Mouse (Mus musculus): ENCODE data around the gene Gm44973. TPM values are rescaled to one million over a fixed set of nuclear protein-coding genes. Genes with fewer than 3 reads are reported as not detected.

Gm44973 gene
- polyA plus RNA-seq, 1 experiment: 0.35 TPM

DNA sequence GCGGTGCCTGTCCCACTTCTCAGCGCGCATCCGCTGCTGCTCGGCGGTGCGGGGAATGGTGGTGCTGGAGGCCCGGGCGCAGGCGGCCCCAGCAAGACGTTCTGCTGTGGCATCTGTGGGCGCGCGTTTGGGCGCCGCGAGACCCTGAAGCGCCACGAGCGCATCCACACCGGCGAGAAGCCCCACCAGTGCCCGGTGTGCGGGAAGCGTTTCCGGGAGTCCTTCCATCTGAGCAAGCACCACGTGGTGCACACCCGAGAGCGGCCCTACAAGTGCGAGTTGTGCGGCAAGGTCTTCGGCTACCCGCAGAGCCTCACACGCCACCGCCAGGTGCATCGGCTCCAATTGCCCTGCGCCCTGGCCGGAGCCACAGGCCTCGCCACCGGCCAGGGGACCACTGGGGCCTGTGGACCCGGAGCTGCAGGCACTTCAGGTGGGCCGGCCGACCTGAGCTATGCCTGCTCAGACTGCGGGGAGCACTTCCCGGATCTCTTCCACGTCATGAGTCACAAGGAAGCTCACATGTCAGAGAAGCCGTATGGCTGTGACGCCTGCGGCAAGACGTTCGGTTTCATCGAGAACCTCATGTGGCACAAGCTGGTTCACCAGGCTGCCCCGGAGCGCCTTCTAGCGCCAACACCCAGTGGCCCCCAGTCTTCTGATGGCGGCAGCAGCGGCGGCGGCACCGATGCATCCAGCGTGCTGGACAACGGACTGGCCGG, 15.4 kb downstream of the Gm44973 start:
- TF ChIP-seq POLR2A (IDR thresholded peaks at IDR 0.05; ENCODE audit: low read depth, low read length): no peak
- no peak for TF ChIP-seq CTCF (IDR thresholded peaks at IDR 0.05; ENCODE audit: extremely low read depth, insufficient read length, insufficient replicate concordance, low read depth, low read length)
- no peak overlapping the region for H3K4me3 ChIP-seq (ENCODE audit: low read depth, low read length)
- H3K27me3 ChIP-seq (ENCODE audit: control insufficient read depth, insufficient read depth, low read length): no peaks in the 10 kb centered on the region
- H3K27ac ChIP-seq (ENCODE audit: insufficient read depth, low read depth, low read length): no peak overlapping the region
- H3K4me1 ChIP-seq (ENCODE audit: control insufficient read depth, insufficient read depth, insufficient read length, low read length): no peaks in the 10 kb centered on the region
- H3K36me3 ChIP-seq (ENCODE audit: control insufficient read depth, insufficient read depth, low read length): peaks cover 46% of the 10 kb centered on the region
- 94% methylated on average over 63 of the region's 63 CpGs for WGBS

- TF ChIP-seq CTCF (IDR thresholded peaks at IDR 0.05; ENCODE audit: extremely low read depth, insufficient read length, insufficient replicate concordance, low read depth, low read length): no peak
- no peak for TF ChIP-seq POLR2A (IDR thresholded peaks at IDR 0.05; ENCODE audit: low read depth, low read length)
- no peak overlapping the region for H3K4me3 ChIP-seq (ENCODE audit: low read depth, low read length)
- H3K27me3 ChIP-seq (ENCODE audit: control insufficient read depth, insufficient read depth, low read length): no peaks in the 10 kb centered on the region
- peaks cover 50% of the 10 kb centered on the region for H3K36me3 ChIP-seq (ENCODE audit: control insufficient read depth, insufficient read depth, low read length)
- no peaks in the 10 kb centered on the region for H3K4me1 ChIP-seq (ENCODE audit: control insufficient read depth, insufficient read depth, insufficient read length, low read length)
- WGBS: 95% methylated on average over 46 of the region's 46 CpGs
- no peak overlapping the region for H3K27ac ChIP-seq (ENCODE audit: insufficient read depth, low read depth, low read length)
Observed at GRCm38 (mm10) chr7:5031496-5031895, 16.2 kb downstream of the Gm44973 start.

- no peak within 1 kb of the TSS for H3K4me3 ChIP-seq (ENCODE audit: low read depth, low read length)
- peaks cover 2% of the 10 kb centered on the region; the same call in 1 of the 2 replicates for H3K4me1 ChIP-seq (ENCODE audit: control insufficient read depth, insufficient read depth, insufficient read length, low read length)
- H3K27ac ChIP-seq (ENCODE audit: insufficient read depth, low read depth, low read length): no peak within 1 kb of the TSS
- TF ChIP-seq POLR2A (IDR thresholded peaks at IDR 0.05; ENCODE audit: low read depth, low read length): no peak
- TF ChIP-seq CTCF (IDR thresholded peaks at IDR 0.05; ENCODE audit: extremely low read depth, insufficient read length, insufficient replicate concordance, low read depth, low read length): no peak
- 74% methylated on average over 3 of the region's 3 CpGs for WGBS
- H3K36me3 ChIP-seq (ENCODE audit: control insufficient read depth, insufficient read depth, low read length): peaks cover 49% of the 10 kb centered on the region
- no peaks in the 10 kb centered on the region for H3K27me3 ChIP-seq (ENCODE audit: control insufficient read depth, insufficient read depth, low read length)
Observed at GRCm38 (mm10) chr7:5033818-5034217, 18.5 kb downstream of the Gm44973 start, which contains the start of gene 4632433K11Rik. 4632433K11Rik (plus strand) TSS chr7:5034118.

DNA sequence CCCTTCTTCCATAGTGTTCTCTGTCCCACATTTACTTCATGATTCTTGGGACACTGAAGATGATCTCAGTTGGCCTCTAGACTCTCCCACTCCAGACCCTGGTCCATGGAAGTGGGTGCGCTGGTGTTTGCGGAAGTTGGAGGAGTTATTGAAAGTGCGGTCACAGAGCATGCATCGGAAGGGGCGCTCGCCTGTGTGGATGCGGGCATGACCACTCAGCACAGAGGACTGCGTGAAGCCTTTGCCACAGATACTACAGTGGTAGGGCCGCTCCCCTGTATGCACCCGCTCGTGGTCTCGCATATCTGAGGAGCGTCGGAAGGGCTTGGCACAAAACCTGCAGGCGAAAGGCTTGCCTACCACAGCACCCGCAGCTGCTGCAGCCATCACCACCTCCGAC, 20.3 kb downstream of the Gm44973 start:
- H3K4me3 ChIP-seq (ENCODE audit: low read depth, low read length): no peak overlapping the region
- no peaks in the 10 kb centered on the region for H3K27me3 ChIP-seq (ENCODE audit: control insufficient read depth, insufficient read depth, low read length)
- WGBS: 97% methylated on average over 17 of the region's 17 CpGs
- H3K4me1 ChIP-seq (ENCODE audit: control insufficient read depth, insufficient read depth, insufficient read length, low read length): peaks cover 2% of the 10 kb centered on the region; the same call in 1 of the 2 replicates
- H3K27ac ChIP-seq (ENCODE audit: insufficient read depth, low read depth, low read length): no peak overlapping the region
- peaks cover 31% of the 10 kb centered on the region for H3K36me3 ChIP-seq (ENCODE audit: control insufficient read depth, insufficient read depth, low read length)
- TF ChIP-seq POLR2A (IDR thresholded peaks at IDR 0.05; ENCODE audit: low read depth, low read length): no peak

DNA sequence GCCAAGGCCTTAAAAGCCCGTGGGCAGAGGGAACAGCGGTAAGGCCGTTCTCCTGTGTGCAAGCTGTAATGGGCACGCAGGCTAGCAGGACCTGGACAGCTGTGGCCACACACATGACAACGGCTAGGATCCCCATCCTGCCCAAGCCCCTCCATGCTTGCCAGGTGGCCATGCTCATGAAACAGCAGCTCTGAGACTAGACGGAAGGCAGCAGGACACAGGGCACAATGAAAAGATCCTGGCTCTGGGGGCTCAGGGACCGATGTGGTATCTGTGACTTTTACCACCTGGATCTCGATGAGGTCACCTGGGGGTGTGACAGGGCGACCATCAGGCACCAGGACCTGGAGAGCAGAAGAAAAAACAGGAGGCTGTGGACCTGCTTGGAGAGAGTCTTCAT, 20.8 kb downstream of the Gm44973 start:
- no peak for TF ChIP-seq CTCF (IDR thresholded peaks at IDR 0.05; ENCODE audit: extremely low read depth, insufficient read length, insufficient replicate concordance, low read depth, low read length)
- no peak for TF ChIP-seq POLR2A (IDR thresholded peaks at IDR 0.05; ENCODE audit: low read depth, low read length)
- 94% methylated on average over 9 of the region's 9 CpGs for WGBS
- H3K4me1 ChIP-seq (ENCODE audit: control insufficient read depth, insufficient read depth, insufficient read length, low read length): peaks cover 2% of the 10 kb centered on the region; the same call in 1 of the 2 replicates
- H3K27ac ChIP-seq (ENCODE audit: insufficient read depth, low read depth, low read length): no peak overlapping the region
- no peak overlapping the region for H3K4me3 ChIP-seq (ENCODE audit: low read depth, low read length)
- H3K27me3 ChIP-seq (ENCODE audit: control insufficient read depth, insufficient read depth, low read length): no peaks in the 10 kb centered on the region
- peaks cover 26% of the 10 kb centered on the region for H3K36me3 ChIP-seq (ENCODE audit: control insufficient read depth, insufficient read depth, low read length)

- H3K36me3 ChIP-seq (ENCODE audit: control insufficient read depth, insufficient read depth, low read length): peaks cover 17% of the 10 kb centered on the region
Observed at GRCm38 (mm10) chr7:5037026-5037425, 21.7 kb downstream of the Gm44973 start.

GRCm38 (mm10) chr7:5037467-5037866, 22.2 kb downstream of the Gm44973 start:
- Histone ChIP-seq H3K27me3 (ENCODE audit: control insufficient read depth, insufficient read depth, low read length) (no peaks in the 10 kb centered on the region), H3K36me3 (ENCODE audit: control insufficient read depth, insufficient read depth, low read length) (peaks cover 13% of the 10 kb centered on the region), H3K4me3 (ENCODE audit: low read depth, low read length) (no peak overlapping the region), H3K27ac (ENCODE audit: insufficient read depth, low read depth, low read length) (no peak overlapping the region), H3K4me1 (ENCODE audit: control insufficient read depth, insufficient read depth, insufficient read length, low read length) (peaks cover 2% of the 10 kb centered on the region; the same call in 1 of the 2 replicates)
- WGBS: 61% methylated on average over 8 of the region's 8 CpGs
- TF ChIP-seq POLR2A (IDR thresholded peaks at IDR 0.05; ENCODE audit: low read depth, low read length) (no peak), CTCF (IDR thresholded peaks at IDR 0.05; ENCODE audit: extremely low read depth, insufficient read length, insufficient replicate concordance, low read depth, low read length) (no peak)

More at GRCm38 (mm10) chr7:5037026-5037425, 21.7 kb downstream of the Gm44973 start:
- Histone ChIP-seq H3K27me3 (ENCODE audit: control insufficient read depth, insufficient read depth, low read length) (no peaks in the 10 kb centered on the region), H3K4me1 (ENCODE audit: control insufficient read depth, insufficient read depth, insufficient read length, low read length) (peaks cover 2% of the 10 kb centered on the region; the same call in 1 of the 2 replicates), H3K27ac (ENCODE audit: insufficient read depth, low read depth, low read length) (no peak overlapping the region), H3K4me3 (ENCODE audit: low read depth, low read length) (no peak overlapping the region)
- 92% methylated on average over 7 of the region's 7 CpGs for WGBS
- TF ChIP-seq POLR2A (IDR thresholded peaks at IDR 0.05; ENCODE audit: low read depth, low read length) (no peak), CTCF (IDR thresholded peaks at IDR 0.05; ENCODE audit: extremely low read depth, insufficient read length, insufficient replicate concordance, low read depth, low read length) (no peak)
